In the genomic region with DNA sequence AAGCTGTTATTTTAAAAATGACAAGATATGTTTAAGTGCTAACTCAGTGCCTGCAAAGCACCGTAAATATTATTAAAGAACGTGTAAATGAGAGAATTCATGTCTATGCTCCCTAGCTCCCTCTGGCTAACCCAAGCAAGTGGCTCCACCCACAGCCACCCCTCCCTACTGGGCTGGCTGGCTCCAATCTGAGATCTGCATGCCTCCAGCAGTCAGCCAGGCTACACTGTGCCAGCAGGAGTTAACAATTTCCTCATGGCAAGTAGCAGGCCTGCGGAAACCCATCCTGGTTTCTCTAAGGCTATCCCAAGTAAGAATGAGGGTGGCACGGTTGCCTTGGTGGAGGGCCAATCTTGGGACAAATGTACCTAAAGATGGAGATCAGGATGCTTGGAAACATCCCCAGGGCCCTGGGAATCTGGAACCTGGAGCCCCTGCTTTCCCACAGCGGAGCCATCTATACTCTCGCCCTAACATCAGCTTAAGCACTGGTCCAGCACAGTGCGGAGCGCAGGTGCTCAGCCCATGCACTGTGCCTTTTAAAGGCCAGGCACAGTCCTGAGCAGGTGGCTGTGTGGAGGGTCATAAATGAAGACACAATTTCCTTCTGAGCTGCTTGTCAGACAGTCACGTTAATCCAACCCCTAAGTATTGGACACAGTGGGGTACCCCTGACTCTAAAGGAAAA, we compare ENCODE assay signal across 9 mouse cellular contexts. TPM values are rescaled to one million over a fixed set of nuclear protein-coding genes. Genes with fewer than 3 reads are reported as not detected.
DNase-seq lines count a peak whose midpoint lies in the region; ATAC-seq and TF ChIP-seq lines count a peak whose summit lies in the region.
"Had no signal": no experiment of that assay in that cellular context is flagged by ENCODE, and none has a peak within 500 bp of the region (broad histone marks: within the 10 kb centered on the region; RNA-seq: fewer than 3 reads in every experiment).

No protein-coding gene starts in this region.

- WGBS in limb, embryonic 11.5 days: 57% methylated on average over 9 of the region's 9 CpGs
- WGBS in limb, embryonic 10.5 days: 64% methylated on average over 9 of the region's 9 CpGs
- WGBS in lung, embryonic 14.5 days: 61% methylated on average over 9 of the region's 9 CpGs

- H3K4me3 ChIP-seq in limb, embryonic 11.5 days (ENCODE audit: low read depth, low read length): no peak overlapping the region
- H3K4me3 ChIP-seq in limb, embryonic 10.5 days: no peak overlapping the region
- no peak overlapping the region for H3K4me3 ChIP-seq in lung, embryonic 14.5 days (ENCODE audit: low read depth, low read length)

- no peaks in the 10 kb centered on the region for H3K36me3 ChIP-seq in limb, embryonic 11.5 days (ENCODE audit: control insufficient read depth, insufficient read depth, low read length)
- no peaks in the 10 kb centered on the region for H3K36me3 ChIP-seq in limb, embryonic 10.5 days
- H3K36me3 ChIP-seq in lung, embryonic 14.5 days (ENCODE audit: insufficient read depth): no peaks in the 10 kb centered on the region

- H3K4me1 ChIP-seq in limb, embryonic 11.5 days (ENCODE audit: control insufficient read depth, insufficient read depth, low read length): peaks cover 5% of the 10 kb centered on the region; the same call in 1 of the 2 replicates
- peaks cover 14% of the 10 kb centered on the region for H3K4me1 ChIP-seq in limb, embryonic 10.5 days
- H3K4me1 ChIP-seq in lung, embryonic 14.5 days (ENCODE audit: insufficient read depth): 0 out of 2 replicates have a peak, but pooled peaks cover 3% of the 10 kb centered on the region

- H3K4me2 ChIP-seq in limb, embryonic 11.5 days (ENCODE audit: low read depth, severe bottlenecking): no peak overlapping the region
- H3K4me2 ChIP-seq in lung, embryonic 14.5 days: no peak overlapping the region

- ATAC-seq in limb, embryonic 11.5 days (ENCODE audit: insufficient number of reproducible peaks, low FRiP score, low TSS enrichment, low read depth): no peak
- ATAC-seq in lung, embryonic 14.5 days (ENCODE audit: insufficient read depth): peak; percentile 57; the same call in 1 of the 2 replicates
- no peak for ATAC-seq in inflammation-experienced regulatory T-cells, adult 6 months

- H3K27me3 ChIP-seq in limb, embryonic 11.5 days (ENCODE audit: control insufficient read depth, insufficient read depth, low read length): no peaks in the 10 kb centered on the region
- no peaks in the 10 kb centered on the region for H3K27me3 ChIP-seq in limb, embryonic 10.5 days (ENCODE audit: low read depth, poor library complexity, severe bottlenecking)
- no peaks in the 10 kb centered on the region for H3K27me3 ChIP-seq in lung, embryonic 14.5 days (ENCODE audit: insufficient read depth, low read length)

- no peaks in the 10 kb centered on the region for H3K9me3 ChIP-seq in limb, embryonic 11.5 days (ENCODE audit: control insufficient read depth, low read length)
- H3K9me3 ChIP-seq in limb, embryonic 10.5 days (replicated peaks): no peaks in the 10 kb centered on the region
- H3K9me3 ChIP-seq in lung, embryonic 14.5 days (ENCODE audit: low read depth, low read length): no peaks in the 10 kb centered on the region

- H3K9ac ChIP-seq in limb, embryonic 11.5 days (ENCODE audit: low read length): 0 out of 2 replicates have a peak overlapping the region, but pooled peaks have one; percentile 13
- no peak overlapping the region for H3K9ac ChIP-seq in lung, embryonic 14.5 days

- H3K27ac ChIP-seq in limb, embryonic 11.5 days (replicated peaks; ENCODE audit: low read depth, low read length): no peak overlapping the region
- H3K27ac ChIP-seq in limb, embryonic 10.5 days: no peak overlapping the region
- no peak overlapping the region for H3K27ac ChIP-seq in lung, embryonic 14.5 days (ENCODE audit: low read depth)

- DNase-seq in embryo, embryonic 10 days (ENCODE audit: low spot score): peak; percentile 9
- no peak for DNase-seq in embryo, embryonic 9.5 days (ENCODE audit: extremely low spot score)
- DNase-seq in limb, embryonic 11.5 days (ENCODE audit: low spot score): peak; percentile 50
- DNase-seq in limb, embryonic 10.5 days (ENCODE audit: low spot score): no peak
- DNase-seq in cerebellum, postnatal 10 days: peak; percentile 72 to 82
- peak; percentile 66 for DNase-seq in lung, embryonic 14.5 days
- DNase-seq in frontal cortex, postnatal 36 days (ENCODE audit: low spot score in 2 of 2): no peak

- TF ChIP-seq CTCF in lung, embryonic 14.5 days (IDR thresholded peaks at IDR 0.05; ENCODE audit: low read depth): 0 out of 2 replicates have a peak, but pooled peaks have one; percentile 19

RNA-seq across cellular contexts. Expression of a gene that starts 4.8 kb away (rescaled TPM):
- polyA plus RNA-seq in limb, embryonic 11.5 days (2014; fragmentation: Nextera tagmentation; extraction: Ambion mirVana): not detected in 2 replicates
- polyA plus RNA-seq in limb, embryonic 10.5 days (2016; fragmentation: Nextera tagmentation; extraction: Ambion mirVana): not detected in 2 replicates
- polyA plus RNA-seq in lung, embryonic 14.5 days (2014; fragmentation: Nextera tagmentation; extraction: Ambion mirVana): 0.26 TPM in 1 of 2 replicates, not detected in the other
- polyA plus RNA-seq in inflammation-experienced regulatory T-cells, adult 6 months (2017; shearing (Covaris generic)): not detected
- polyA plus RNA-seq: liver, embryonic 16.5 days had no signal

RNA-seq across cellular contexts. Expression of a gene that starts 37.5 kb away (rescaled TPM):
- 0.12 and 0.41 TPM in 2 replicates for polyA plus RNA-seq in limb, embryonic 11.5 days (2014; fragmentation: Nextera tagmentation; extraction: Ambion mirVana)
- 0.36 and 0.69 TPM in 2 replicates for polyA plus RNA-seq in limb, embryonic 10.5 days (2016; fragmentation: Nextera tagmentation; extraction: Ambion mirVana)
- 29.9 and 30.3 TPM in 2 replicates for polyA plus RNA-seq in lung, embryonic 14.5 days (2014; fragmentation: Nextera tagmentation; extraction: Ambion mirVana)
- under 1 TPM in 1 of 3 experiments, not detected in 2; 0.09 TPM for polyA plus RNA-seq in inflammation-experienced regulatory T-cells, adult 6 months (2017; shearing (Covaris generic))

Comparison
In these comparisons a context has a peak if more than half of its experiments do, and no peak if none do; other contexts are left out.
1. DNase-seq: peak in embryo, embryonic 10 days (single experiment), limb, embryonic 11.5 days (single experiment), cerebellum, postnatal 10 days (2 of 2) and lung, embryonic 14.5 days (single experiment); none in embryo, embryonic 9.5 days (single experiment), limb, embryonic 10.5 days (single experiment) and frontal cortex, postnatal 36 days (0 of 2).
2. RNA of a gene that starts 37.5 kb away (polyA plus RNA-seq): 29.9 to 30.3 TPM in lung, embryonic 14.5 days; 0.36 to 0.69 TPM in limb, embryonic 10.5 days, 0.12 to 0.41 TPM in limb, embryonic 11.5 days and 0.09 TPM in inflammation-experienced regulatory T-cells, adult 6 months; every median in the first group is over 10 times any median in the second.